Mouse (Mus musculus): ENCODE data around the gene Tll2.

Gene Tll2

DNA sequence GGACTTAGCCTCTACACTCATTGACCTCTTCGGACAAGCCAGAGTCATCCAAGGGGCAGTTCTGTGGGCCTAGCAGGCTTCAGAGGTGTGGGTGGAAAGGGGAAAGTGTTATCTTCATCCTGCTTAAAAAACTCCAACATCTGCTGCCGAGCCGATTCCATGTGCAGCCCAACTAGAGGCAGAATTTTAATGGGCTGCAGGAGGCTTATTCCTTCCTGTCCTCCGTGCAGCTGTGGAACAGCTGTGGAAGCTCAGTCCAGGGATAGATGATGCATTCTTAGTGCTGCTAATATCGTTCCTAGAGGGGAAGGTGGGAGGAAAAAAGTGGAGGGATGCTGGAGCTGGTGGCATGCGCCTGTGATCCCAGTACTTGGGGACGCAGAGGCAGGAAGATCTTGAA, 52.0 kb downstream of the Tll2 start:
- DNase-seq (ENCODE audit: low read depth), result no peak

DNA sequence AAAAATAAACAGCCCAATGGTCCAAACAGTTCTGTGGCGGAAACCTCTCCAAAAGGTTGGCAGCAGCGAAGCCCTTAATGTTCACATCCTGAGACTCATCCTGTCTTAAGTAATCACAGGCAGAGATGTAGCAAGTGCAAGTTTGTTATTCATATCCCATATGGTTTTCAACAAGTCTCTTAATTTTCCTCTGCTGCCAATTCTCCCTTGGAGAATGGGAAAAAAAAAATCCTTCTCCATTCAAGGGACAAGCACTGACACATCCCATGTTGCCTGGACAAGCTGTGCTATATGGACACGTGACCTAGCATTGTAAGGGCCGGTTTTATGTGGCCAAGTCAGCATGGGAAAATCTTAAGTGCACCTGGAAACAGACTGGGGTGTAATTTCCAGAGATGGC, 54.2 kb downstream of the Tll2 start:
- no peak for DNase-seq (ENCODE audit: low read depth)

DNA sequence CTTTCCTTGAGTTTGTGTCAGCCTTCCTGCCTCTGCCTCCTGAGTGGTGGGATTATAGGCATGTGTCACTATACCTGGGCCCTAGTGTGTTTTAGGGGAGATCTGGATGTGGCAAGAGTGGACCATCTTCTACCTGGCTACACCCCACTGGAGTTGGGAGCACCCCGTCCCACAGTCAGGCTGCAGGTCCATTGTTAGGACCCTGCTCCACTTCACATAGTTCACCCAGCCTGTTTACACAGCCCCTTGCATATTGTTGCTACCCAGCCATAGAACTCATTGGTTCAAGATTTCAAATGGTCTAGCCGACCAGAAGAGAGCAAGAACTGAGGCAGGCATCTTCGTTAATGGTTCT, 54.6 kb downstream of the Tll2 start:
- no peak for DNase-seq (ENCODE audit: low read depth)

DNA sequence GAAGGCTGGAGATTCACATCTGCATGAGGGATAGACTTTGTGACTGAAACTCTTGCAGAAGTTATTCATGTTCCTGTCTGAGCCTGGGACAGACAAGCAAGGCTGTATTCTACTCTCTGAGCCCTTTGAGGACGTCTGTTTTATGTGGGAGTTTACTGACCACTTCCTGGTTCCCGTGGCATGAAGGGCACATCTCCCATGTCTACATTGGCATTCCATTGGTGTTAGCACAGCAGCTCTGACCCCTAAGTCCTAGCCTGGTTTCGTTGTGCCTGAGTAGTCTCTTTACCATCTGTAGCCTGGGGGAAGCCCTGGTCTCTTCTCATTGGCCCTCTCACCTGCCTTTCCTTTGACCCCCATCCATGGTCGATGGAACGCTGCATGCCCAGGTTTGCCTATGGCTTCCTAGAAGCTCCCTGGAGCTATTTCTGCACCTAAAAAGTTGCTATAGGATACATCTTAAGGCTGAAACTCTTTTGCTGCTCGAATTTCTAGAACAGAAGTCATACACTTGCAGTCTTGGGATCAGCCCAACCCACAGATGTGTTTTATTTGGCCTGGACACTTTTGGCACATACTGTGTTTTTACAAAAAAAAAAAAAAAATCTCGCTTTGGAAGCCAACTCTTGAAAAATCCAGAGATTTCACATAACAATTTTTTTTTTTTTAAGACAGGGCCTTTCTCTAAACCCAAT, 55.2 kb downstream of the Tll2 start:
- no peak for DNase-seq (ENCODE audit: low read depth)

DNA sequence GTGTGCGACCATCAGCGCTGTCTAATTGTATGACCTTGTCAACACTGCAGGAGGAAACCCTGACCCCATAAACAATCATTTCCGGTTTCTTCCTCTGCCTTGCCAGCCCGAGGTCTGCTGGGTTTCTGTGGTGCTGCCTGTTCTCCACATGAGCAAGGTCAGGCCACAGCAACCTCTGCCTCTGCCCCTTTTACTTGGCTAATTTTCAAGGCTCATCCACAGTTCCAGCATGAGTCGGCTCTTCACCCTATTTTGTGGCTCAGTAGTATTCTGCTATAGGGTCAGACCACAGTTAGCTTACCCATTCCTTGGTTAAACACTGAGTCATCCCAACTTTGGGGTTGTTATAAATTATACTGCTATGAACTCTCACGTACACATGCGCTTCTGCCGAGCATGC, 65.7 kb downstream of the Tll2 start:
- no peak for DNase-seq (ENCODE audit: low read depth)

DNA sequence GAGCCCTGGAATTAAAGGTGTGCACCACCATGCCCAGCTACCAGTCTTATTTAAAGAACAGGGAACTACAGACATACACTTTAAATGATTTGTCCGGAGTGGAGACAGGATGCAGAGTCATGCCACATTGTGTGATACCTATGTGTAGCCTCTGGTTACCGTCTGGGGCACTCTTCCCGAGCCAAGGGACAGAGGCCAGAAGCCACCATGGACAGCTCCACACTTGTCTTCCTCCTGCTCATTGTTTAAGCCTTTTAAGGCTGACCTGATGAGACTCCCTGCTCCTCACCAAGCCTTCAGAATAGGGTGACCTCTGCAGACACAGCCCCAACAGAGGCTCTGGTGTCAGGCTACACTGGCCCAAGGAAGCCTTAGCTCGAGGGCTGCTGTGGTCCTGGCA, 67.0 kb downstream of the Tll2 start:
- no peak for DNase-seq (ENCODE audit: low read depth)

DNA sequence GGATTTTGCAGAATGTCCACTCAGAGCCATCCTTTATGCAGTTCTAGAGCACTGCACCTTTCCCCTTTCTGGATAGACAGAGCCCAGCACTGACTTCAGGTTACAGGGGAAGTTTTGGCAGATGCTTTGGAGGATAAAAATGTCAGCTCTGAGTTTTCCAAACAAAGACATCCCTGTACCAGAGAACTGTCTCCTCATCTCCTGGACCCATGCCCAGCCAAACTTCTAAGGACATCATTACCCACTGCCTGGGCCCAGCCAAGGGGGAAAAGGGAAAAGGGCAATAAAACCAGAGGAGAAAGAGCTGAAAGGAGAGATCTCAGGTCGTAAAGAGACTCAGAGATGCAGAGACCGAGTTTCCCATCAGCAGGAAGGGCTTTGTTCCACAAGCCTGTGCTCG, 83.6 kb downstream of the Tll2 start:
- DNase-seq (ENCODE audit: low read depth), result no peak

DNA sequence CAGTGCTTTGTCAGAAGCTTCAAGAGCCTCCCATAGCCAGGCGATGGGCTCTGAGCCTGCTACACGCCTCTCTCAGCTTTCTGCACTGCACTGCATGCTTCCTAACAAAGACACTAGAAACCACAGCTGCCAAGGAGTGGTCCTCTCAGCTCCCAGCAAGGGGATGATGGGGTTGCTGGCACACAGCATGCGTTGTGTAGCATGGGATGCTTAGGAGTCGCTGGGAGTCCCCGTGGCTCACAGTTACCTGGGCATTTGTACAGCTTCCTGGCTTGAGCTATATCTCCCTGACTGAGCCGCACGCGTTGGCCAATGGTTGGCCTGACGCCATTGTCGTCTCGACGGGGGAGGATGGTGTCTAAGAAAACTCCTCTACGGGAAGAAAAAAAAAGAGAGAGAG, 86.7 kb downstream of the Tll2 start:
- DNase-seq (ENCODE audit: low read depth), result no peak

DNA sequence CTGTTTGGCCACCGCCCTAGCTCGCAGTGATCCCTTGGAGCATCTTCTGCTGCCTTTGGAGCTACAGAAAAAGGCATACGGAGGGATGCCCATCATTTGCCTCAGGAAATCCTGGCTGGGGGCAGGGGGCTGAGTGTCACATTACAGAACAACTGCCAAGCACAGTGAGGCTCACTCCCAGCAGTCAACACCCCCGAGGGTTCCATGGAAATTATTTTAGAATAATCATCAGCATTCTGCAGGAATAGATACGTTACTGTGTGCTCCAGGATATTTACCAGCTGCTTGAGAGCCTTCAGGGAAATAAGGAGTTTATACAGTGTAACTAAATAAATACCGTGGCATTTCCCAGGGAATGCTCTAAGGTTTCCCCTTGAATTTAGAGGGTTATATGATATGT, 88.3 kb downstream of the Tll2 start:
- no peak for DNase-seq (ENCODE audit: low read depth)

DNA sequence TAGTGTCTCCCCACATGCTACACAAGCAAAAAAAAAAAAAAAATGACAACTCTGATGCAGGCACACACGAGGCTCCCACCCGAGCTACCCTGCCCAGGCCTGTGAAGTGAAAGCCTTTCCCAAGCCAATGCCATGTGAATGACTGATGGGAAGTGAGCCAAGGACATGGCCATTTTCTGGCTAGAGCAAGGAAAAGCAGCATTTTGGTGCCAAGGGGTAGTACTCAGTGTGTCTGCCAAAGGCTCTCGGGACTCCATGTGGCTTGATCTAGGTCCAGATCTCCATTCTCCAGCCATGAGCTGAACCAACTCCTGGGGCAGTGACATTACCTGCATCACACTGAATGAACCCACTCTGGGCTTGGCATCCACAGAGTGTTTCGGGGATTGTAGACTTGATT, 89.3 kb downstream of the Tll2 start:
- DNase-seq (ENCODE audit: low read depth), result no peak

DNA sequence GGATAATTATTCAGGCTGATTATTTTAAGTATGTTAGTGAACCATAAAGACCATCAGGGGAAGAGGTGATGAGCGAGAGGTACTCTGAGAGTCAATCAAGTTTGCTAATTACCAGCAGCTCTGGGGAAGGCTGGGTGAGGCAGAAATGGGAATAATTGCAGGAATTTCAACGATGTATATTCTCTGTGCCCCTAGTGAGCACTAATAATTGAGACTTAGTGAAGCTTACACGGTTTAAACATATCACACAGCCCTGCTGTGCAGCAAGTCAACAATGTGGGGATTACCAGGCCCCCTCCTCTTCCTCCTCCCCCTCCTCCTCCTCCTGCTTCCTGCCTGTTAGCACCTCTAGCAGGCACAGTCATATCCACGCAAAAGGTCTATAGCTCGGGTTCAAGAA, 92.0 kb downstream of the Tll2 start:
- DNase-seq (ENCODE audit: low read depth), result no peak

DNA sequence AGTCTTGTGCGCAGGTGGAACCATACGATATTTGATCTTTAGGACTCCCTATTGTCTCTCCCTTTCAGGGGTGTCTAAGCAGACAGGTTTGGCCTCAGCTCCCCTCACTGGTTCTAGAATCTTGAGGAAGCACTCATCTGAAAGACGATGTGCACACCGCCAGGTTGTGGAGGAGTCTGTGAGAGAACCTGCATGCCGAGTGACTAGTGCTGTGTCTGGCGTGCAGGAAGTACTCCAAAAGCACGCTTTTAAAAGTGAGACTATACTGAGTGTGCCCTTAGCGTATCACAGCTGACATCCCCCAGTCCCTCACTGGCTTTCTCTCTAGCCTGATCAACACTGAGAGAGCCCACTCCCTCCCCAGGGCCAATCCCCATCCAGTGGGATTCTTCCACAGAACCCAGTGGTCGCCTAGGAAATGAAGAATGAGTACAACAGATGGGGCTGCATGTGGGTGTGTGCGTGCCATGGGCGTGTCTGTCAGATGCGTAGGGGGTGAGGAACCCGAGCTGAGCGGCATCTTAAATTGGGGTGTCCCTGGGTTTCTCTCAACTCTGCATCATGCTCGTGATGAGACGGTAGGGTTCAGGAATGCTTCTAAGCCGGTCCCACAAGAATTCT, 92.6 kb downstream of the Tll2 start:
- DNase-seq (ENCODE audit: low read depth), result no peak

DNA sequence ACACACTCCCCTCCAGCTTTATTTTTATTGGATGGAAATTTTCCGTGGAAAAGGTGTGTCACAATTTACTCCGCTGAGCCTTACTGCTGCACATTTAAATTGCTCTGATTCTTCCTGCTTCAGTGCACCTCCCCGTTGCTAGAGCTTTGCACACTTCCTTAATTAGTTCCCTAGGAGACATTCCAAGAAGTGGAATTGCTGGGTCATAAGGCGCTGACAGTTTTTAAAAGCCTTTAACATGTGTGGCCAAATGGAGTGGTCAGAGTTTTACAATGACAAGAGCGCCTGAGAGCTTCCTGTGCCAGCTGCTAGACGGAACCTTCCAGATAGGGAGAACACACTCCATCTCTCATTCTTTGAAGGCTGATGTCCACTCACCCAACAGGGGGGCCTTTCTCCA, 94.0 kb downstream of the Tll2 start:
- DNase-seq (ENCODE audit: low read depth), result no peak

DNA sequence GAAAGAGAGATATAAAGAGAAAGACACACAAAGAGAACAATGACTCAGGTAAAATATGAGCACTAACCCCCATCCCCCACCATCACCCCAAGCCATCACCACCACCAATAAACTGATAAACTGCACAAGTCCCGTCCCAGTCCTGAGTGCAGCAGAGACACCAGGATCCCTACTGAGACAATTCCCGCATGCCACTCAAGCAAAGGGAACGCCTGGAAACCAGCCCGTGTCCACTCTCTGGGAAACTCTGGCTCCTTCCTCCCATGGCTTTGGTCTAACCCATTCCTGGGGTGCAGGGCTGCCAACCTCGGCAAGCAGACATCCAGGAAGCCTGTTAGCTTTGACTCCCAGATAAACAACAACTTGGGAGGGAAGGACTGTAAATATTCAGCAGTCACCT, 96.6 kb downstream of the Tll2 start:
- DNase-seq (ENCODE audit: low read depth), result no peak

DNA sequence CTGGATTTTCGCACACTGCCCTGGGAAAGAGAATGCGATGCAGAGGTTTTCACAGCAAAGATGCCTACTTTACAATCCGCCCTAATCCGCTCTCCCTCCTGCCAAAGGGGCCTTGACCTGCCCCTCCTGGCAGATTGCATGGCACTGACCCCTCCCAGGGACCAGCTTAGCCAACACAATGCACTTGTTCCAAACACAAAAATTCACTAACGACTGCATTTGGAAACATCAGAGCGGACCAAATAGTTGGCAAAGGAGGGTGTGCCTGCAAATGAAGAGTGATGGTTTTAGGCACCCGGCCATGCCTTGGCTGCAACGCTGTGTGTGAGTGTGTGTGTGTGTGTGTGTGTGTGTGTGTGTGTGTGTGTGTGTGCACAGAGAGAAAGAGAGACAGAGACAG, 97.1 kb downstream of the Tll2 start:
- no peak for DNase-seq (ENCODE audit: low read depth)

DNA sequence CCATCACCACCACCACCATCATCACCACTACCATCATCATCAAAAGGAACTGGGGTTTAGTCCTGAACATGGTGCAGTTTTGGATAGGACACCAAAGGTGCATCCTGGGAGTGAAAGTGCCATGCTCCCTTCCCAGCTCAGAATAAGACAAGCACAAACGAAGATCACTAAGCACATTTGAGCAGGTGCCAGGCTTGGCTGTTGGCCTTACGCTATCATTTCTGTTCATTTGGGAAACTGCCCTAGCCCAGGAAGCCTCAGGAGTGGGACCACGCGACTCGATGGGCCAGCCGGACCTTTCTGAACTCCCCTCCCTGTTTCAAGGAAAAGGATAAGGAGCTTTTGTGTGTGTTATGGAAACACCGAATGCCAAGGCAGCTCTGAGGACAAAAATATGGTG, 98.0 kb downstream of the Tll2 start:
- DNase-seq (ENCODE audit: low read depth), result no peak

DNA sequence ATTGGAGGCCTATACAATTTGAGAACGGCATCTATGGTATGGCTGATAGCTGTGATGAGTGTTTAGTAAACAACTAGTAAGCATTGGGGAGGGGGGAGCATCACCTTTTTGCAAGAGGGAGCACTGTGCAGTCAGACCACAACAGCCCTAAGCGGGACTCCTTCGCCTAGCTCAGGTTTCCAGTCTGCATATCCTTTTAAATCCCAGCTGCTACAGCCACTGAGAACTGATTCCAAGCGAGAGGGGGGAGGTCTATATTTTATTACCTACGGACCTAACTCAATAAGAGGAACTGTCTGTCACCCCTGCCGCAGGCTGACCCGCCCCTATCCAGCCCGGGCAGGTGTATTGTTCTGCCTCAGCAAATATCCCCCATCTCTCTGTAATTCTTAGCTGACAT, 99.1 kb downstream of the Tll2 start:
- no peak for DNase-seq (ENCODE audit: low read depth)

DNA sequence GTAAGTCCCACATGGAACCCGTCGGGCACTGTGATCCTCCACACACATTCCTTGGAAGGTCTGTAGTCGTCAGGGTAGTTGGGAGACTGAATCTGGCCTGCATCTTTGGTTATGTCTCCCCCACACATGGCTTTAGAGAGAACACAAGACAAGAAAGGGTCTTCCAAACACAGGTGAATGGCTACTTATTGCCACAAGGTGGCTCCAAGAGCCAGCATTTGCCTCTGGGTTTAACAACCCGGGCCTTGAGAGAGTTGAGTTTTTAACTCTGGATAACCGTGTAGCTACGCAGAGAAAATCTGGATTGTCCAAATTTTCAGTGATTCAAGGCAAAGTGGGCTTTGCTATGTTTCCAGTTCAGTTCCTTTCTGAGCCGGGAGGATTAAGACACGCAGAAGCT, 101.7 kb downstream of the Tll2 start:
- DNase-seq (ENCODE audit: low read depth), result no peak

DNA sequence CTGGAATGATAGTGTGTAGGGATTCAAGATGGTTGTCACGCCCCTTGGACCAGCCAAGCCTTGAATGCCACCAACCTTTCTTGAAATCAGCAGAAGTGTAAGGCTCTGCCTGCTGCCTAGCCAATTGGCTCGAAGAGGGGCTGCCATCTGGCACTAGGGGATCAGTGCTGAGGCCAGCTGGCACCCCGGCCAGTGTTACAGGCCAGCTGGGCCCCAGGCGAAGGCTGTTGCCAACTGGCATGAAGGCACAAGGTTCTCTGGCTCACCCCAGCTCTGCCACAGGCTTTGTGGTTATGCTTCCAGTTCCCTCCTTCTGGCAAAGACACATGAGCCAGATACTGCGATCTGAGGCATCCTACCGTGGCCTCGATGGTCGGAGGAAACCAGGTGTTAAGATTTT, 105.2 kb downstream of the Tll2 start:
- DNase-seq (ENCODE audit: low read depth), result no peak

DNA sequence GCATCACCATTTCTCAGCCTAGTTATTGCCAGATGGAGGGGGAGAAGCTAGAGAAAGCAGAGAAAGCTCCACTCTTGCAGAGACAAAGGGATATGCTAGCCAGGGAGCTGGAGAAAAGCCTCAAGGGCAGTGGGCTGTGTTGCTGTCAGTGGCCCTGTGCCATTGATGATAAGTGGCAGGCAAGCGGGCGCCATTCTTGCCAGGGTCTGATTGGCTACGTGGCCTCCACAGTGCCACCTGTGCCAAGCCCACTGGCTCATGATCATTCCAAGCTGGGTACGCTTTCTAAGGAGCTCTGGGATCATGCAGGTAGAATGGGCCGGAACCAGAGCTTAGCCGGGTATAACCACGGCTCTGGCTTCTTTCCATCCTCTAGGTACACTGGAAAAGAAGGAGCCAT, 105.8 kb downstream of the Tll2 start:
- no peak for DNase-seq (ENCODE audit: low read depth)

DNA sequence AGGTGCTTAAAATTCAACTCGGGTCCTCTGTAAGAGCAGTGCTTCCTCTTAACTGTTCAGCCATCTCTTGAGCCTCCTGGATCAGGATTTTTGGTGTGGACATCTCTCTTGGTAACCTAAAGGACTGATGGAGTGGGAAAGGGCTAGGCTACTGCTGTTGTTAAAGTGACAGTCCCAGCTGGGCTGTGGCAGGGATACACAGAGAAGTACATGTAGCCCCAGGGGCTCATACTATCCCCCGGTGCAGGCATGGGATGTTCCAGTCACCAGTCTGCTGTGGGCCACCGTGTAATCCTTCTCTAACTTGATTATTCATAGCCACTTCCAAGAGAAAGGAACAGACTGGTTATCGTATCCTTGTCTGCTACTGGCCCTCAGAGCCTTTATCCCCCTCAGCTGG, 109.6 kb downstream of the Tll2 start:
- no peak for DNase-seq (ENCODE audit: low read depth)

DNA sequence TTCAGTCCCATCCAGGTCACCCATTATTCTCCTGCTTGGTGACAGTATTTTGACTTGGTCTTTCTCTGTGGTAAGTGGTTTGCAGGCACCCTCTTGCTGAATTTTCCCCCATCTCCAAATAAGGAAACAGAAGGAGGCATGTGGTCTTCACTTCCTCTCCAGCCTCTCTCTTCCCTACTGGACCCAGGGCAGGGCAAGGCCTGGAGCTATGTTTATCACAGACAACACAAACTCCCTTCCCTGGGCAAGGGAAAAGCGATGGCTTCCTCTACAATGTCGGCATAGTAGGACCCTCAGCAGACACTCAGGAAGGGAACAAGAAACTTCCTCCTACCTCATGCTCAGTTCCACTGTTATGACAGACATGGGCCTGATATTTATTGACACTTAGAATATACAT, 114.7 kb downstream of the Tll2 start:
- DNase-seq (ENCODE audit: low read depth), result no peak

DNA sequence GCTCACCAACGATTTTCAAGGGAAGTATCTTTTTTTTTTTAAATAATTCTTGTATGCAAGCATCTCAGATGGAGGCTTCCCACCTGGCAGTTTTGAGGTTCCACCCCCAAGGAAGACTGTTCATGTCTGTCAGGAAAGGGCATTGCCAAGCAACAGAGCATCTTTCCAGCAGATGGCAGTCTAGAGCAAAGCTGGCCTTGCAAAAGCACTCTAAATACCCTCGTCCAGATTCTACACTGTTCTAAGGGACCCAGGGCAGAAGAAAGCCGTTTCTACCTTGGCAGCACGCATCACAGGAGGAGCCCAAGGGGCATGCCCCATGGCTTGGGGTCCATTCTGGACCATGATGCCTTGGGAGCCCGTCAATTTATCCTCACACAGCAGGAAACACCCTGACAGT, 116.8 kb downstream of the Tll2 start:
- peak; percentile 66 for DNase-seq (ENCODE audit: low read depth)

DNA sequence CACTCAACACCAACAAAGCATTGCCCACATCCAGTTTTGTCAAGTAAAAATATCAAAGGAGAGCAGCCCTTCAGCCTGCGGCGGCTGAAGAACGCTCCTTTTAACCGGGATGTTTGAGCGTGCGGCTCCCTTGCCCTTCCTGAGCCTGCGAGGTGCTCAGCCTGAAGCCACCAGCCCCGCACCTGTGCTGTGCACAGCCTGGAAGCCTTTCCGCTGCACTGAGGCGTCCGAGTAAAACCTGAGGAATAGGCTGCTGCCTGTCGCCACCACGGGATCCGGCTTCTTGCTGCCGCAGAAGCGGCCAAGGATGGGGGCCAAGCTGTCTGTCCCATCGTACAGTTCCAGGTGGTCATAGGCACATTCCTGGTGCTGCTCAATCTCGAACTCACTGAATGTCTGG, 118.1 kb downstream of the Tll2 start:
- no peak for DNase-seq (ENCODE audit: low read depth)

DNA sequence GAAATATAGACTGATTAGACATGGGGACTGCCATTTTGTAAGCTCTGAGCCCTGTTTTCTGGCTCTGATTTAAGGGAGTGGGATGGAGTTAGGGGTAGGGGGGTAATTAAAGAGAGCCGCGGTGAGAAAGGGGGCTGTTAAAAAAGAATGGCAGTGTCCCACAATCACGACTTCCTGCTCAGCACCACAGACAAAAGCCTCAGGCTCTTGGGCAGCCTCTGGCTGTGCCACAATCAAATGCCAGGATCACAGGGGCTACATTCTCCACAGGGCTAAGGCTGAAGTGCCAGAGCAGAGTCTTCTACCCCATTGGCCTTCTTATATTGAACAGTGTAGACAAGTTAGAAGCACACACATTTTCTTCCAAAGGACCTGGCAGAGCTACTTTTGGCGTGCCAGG, 118.7 kb downstream of the Tll2 start:
- no peak for DNase-seq (ENCODE audit: low read depth)

Measured in naive thymus-derived CD4-positive, alpha-beta T cell, adult 2 months (primary cell).